Mouse (Mus musculus): ENCODE measurements at regions not wholly inside any gene's neighbourhood (a gene's known extent, or its start where the extent isn't known, plus 50 kb on each side); places are given as distances from the start of the nearest gene placed in this dataset.

- Histone ChIP-seq H3K27me3 (replicated peaks; ENCODE audit: control insufficient read depth, insufficient read depth, low read length) (no peaks in the 10 kb centered on the region), H3K27ac (replicated peaks; ENCODE audit: low read depth, low read length) (no peak overlapping the region), H3K9ac (ENCODE audit: low read depth, low read length) (no peak overlapping the region), H3K4me1 (ENCODE audit: control insufficient read depth, insufficient read depth, low read length) (no peaks in the 10 kb centered on the region), H3K9me3 (ENCODE audit: control insufficient read depth, low read length) (no peaks in the 10 kb centered on the region), H3K36me3 (ENCODE audit: control insufficient read depth, insufficient read depth, low read length) (no peaks in the 10 kb centered on the region), H3K4me2 (ENCODE audit: low read depth, low read length) (no peak overlapping the region), H3K4me3 (ENCODE audit: low read depth, low read length) (no peak overlapping the region)
- WGBS = 87% methylated on average over 3 of the region's 3 CpGs
- no peak for DNase-seq (ENCODE audit: low spot score)
- no peak for ATAC-seq (ENCODE audit: low read depth)
Observed at GRCm38 (mm10) chr12:95054887-95055286, 637.1 kb upstream of the Flrt2 start.

- Histone ChIP-seq H3K4me2 (ENCODE audit: low read depth, low read length) (no peak overlapping the region), H3K9me3 (ENCODE audit: control insufficient read depth, low read length) (no peaks in the 10 kb centered on the region), H3K27me3 (replicated peaks; ENCODE audit: control insufficient read depth, insufficient read depth, low read length) (no peaks in the 10 kb centered on the region), H3K27ac (replicated peaks; ENCODE audit: low read depth, low read length) (no peak overlapping the region), H3K4me1 (ENCODE audit: control insufficient read depth, insufficient read depth, low read length) (no peaks in the 10 kb centered on the region), H3K9ac (ENCODE audit: low read depth, low read length) (no peak overlapping the region), H3K36me3 (ENCODE audit: control insufficient read depth, insufficient read depth, low read length) (no peaks in the 10 kb centered on the region), H3K4me3 (ENCODE audit: low read depth, low read length) (no peak overlapping the region)
- 79% methylated on average over 7 of the region's 7 CpGs for WGBS
- ATAC-seq (ENCODE audit: low read depth) (no peak), DNase-seq (ENCODE audit: low spot score) (no peak)
Observed at GRCm38 (mm10) chr12:95056926-95057325, 635.1 kb upstream of the Flrt2 start.

DNA sequence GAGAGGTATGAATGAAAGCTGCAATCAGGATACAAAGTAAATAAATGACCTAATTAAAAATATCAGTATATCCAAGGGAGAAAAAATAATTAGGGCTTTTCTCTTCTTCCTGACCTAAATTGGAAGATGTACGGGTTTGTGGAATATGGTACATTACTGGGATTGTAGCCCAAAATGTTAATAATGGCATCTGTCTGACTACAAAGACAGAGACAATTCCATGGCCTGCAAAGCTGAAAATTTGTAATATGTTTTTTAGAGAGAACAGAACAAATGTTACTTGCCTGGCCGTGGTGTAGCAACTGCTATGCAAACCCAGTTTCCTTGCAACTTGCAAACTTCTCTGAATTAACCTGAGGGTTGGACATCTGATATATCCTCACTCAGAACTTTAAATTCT lies 632.6 kb upstream of the Flrt2 start:
- Histone ChIP-seq H3K27ac (replicated peaks; ENCODE audit: low read depth, low read length) (no peak overlapping the region), H3K36me3 (ENCODE audit: control insufficient read depth, insufficient read depth, low read length) (no peaks in the 10 kb centered on the region), H3K4me3 (ENCODE audit: low read depth, low read length) (no peak overlapping the region), H3K4me1 (ENCODE audit: control insufficient read depth, insufficient read depth, low read length) (no peaks in the 10 kb centered on the region), H3K9ac (ENCODE audit: low read depth, low read length) (no peak overlapping the region), H3K27me3 (replicated peaks; ENCODE audit: control insufficient read depth, insufficient read depth, low read length) (no peaks in the 10 kb centered on the region), H3K4me2 (ENCODE audit: low read depth, low read length) (no peak overlapping the region), H3K9me3 (ENCODE audit: control insufficient read depth, low read length) (no peaks in the 10 kb centered on the region)
- WGBS = 75% methylated on average over 2 of the region's 2 CpGs
- ATAC-seq (ENCODE audit: low read depth) (no peak), DNase-seq (ENCODE audit: low spot score) (no peak)

- Histone ChIP-seq H3K4me3 (ENCODE audit: low read depth, low read length) (no peak overlapping the region), H3K36me3 (ENCODE audit: control insufficient read depth, insufficient read depth, low read length) (no peaks in the 10 kb centered on the region), H3K27me3 (replicated peaks; ENCODE audit: control insufficient read depth, insufficient read depth, low read length) (no peaks in the 10 kb centered on the region), H3K9ac (ENCODE audit: low read depth, low read length) (no peak overlapping the region), H3K9me3 (ENCODE audit: control insufficient read depth, low read length) (no peaks in the 10 kb centered on the region), H3K27ac (replicated peaks; ENCODE audit: low read depth, low read length) (no peak overlapping the region), H3K4me1 (ENCODE audit: control insufficient read depth, insufficient read depth, low read length) (no peaks in the 10 kb centered on the region), H3K4me2 (ENCODE audit: low read depth, low read length) (no peak overlapping the region)
- DNase-seq (ENCODE audit: low spot score) (no peak), ATAC-seq (ENCODE audit: low read depth) (no peak)
- WGBS = 66% methylated on average over 2 of the region's 2 CpGs
Observed at GRCm38 (mm10) chr12:95072307-95072706, 619.7 kb upstream of the Flrt2 start.

DNA sequence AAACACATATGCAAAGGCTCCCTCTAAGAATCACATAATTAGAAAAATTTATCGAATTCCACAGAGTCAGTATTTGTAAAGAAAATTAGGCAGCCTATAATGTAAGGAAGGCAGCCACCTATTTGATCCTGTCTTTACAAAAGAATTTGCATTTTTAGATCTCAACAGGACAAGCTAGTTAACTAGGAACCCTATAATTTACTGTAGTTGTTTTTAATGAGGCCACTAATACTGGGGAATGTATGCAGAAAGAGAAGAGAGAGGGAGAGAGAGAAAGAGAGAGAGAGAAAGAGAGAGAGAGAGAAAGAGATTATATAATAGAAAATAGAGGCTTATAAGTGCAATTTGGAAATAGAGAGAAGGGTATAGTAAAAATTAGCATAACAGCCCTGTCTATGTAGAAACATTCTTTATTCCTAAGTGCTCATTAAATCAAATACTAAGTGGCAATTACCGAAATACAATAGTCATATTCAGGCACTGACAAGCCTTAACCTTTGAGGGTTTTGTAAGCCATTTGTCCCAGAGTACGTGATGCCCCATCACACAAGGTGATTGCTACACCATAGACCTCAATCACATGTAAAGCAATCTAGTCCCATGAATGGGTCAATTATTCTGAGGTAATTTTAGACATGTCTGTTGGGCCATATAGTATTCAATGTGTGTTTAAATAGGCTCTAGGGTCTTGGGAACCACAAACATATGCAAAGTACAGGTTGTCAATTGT lies 572.6 kb upstream of the Flrt2 start:
- no peak overlapping the region for H3K4me2 ChIP-seq (ENCODE audit: low read depth, low read length)
- no peak overlapping the region for H3K4me3 ChIP-seq (ENCODE audit: low read depth, low read length)
- no peaks in the 10 kb centered on the region for H3K27me3 ChIP-seq (replicated peaks; ENCODE audit: control insufficient read depth, insufficient read depth, low read length)
- H3K27ac ChIP-seq (replicated peaks; ENCODE audit: low read depth, low read length) = no peak overlapping the region
- no peaks in the 10 kb centered on the region for H3K4me1 ChIP-seq (ENCODE audit: control insufficient read depth, insufficient read depth, low read length)
- WGBS = 66% methylated on average over 3 of the region's 3 CpGs
- H3K36me3 ChIP-seq (ENCODE audit: control insufficient read depth, insufficient read depth, low read length) = no peaks in the 10 kb centered on the region
- H3K9me3 ChIP-seq (ENCODE audit: control insufficient read depth, low read length) = no peaks in the 10 kb centered on the region
- ATAC-seq (ENCODE audit: low read depth) = no peak
- no peak overlapping the region for H3K9ac ChIP-seq (ENCODE audit: low read depth, low read length)
- no peak for DNase-seq (ENCODE audit: low spot score)

DNA sequence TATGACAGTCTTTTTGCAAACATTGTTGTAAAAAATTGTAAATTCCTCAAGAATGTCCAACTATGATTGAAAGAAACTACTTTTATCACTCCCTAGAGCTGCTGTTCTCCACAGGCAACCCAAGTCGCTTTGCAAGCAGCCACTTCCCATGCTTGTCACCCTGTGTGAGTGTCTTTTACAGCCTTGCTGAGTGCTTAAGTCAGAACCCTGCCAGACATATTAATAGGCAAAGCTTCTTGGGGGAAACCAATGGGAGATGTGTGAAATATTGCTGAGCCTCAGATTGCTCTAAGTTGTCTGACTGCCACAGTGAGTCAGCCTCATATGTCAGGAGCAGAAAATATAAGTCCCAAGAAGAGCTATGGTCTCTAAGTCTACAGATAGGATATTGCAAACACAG lies 559.2 kb upstream of the Flrt2 start:
- Histone ChIP-seq H3K4me2 (ENCODE audit: low read depth, low read length) (no peak overlapping the region), H3K4me1 (ENCODE audit: control insufficient read depth, insufficient read depth, low read length) (no peaks in the 10 kb centered on the region), H3K9ac (ENCODE audit: low read depth, low read length) (no peak overlapping the region), H3K27ac (replicated peaks; ENCODE audit: low read depth, low read length) (no peak overlapping the region), H3K36me3 (ENCODE audit: control insufficient read depth, insufficient read depth, low read length) (no peaks in the 10 kb centered on the region), H3K27me3 (replicated peaks; ENCODE audit: control insufficient read depth, insufficient read depth, low read length) (no peaks in the 10 kb centered on the region), H3K9me3 (ENCODE audit: control insufficient read depth, low read length) (no peaks in the 10 kb centered on the region), H3K4me3 (ENCODE audit: low read depth, low read length) (no peak overlapping the region)
- WGBS = 74% methylated on average over 1 of the region's 1 CpGs
- ATAC-seq (ENCODE audit: low read depth) = no peak
- no peak for DNase-seq (ENCODE audit: low spot score)

GRCm38 (mm10) chr12:95133482-95133881 lies 558.5 kb upstream of the Flrt2 start:
- no peak overlapping the region for H3K4me3 ChIP-seq (ENCODE audit: low read depth, low read length)
- H3K27me3 ChIP-seq (replicated peaks; ENCODE audit: control insufficient read depth, insufficient read depth, low read length) = no peaks in the 10 kb centered on the region
- H3K9me3 ChIP-seq (ENCODE audit: control insufficient read depth, low read length) = no peaks in the 10 kb centered on the region
- no peaks in the 10 kb centered on the region for H3K36me3 ChIP-seq (ENCODE audit: control insufficient read depth, insufficient read depth, low read length)
- H3K9ac ChIP-seq (ENCODE audit: low read depth, low read length) = no peak overlapping the region
- no peak overlapping the region for H3K4me2 ChIP-seq (ENCODE audit: low read depth, low read length)
- DNase-seq (ENCODE audit: low spot score) = peak; percentile 48
- ATAC-seq (ENCODE audit: low read depth) = no peak; the same call in 1 of the 2 replicates
- no peak overlapping the region for H3K27ac ChIP-seq (replicated peaks; ENCODE audit: low read depth, low read length)
- H3K4me1 ChIP-seq (ENCODE audit: control insufficient read depth, insufficient read depth, low read length) = no peaks in the 10 kb centered on the region
- WGBS = 61% methylated on average over 4 of the region's 4 CpGs

DNA sequence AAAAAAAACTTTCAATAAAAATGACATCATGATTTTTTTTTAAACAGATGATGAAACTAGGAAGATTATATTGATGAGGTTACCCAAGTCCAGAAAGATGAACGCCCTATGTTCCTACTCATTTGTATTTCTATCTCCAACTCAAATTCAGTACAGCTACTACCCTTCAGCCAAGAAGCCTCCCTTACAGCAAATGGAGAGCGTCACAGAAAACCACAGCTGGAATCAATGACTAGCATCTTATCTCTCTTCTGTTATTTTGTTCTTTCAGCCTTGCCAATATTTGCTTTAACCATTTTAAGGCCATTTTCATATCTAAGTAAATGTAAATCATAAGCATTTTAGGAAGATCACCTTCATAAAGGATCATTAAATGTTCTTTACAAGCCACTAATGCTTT lies 553.9 kb upstream of the Flrt2 start:
- Histone ChIP-seq H3K27ac (replicated peaks; ENCODE audit: low read depth, low read length) (no peak overlapping the region), H3K4me1 (ENCODE audit: control insufficient read depth, insufficient read depth, low read length) (no peaks in the 10 kb centered on the region), H3K27me3 (replicated peaks; ENCODE audit: control insufficient read depth, insufficient read depth, low read length) (no peaks in the 10 kb centered on the region), H3K4me2 (ENCODE audit: low read depth, low read length) (no peak overlapping the region), H3K9me3 (ENCODE audit: control insufficient read depth, low read length) (no peaks in the 10 kb centered on the region), H3K9ac (ENCODE audit: low read depth, low read length) (no peak overlapping the region), H3K4me3 (ENCODE audit: low read depth, low read length) (no peak overlapping the region), H3K36me3 (ENCODE audit: control insufficient read depth, insufficient read depth, low read length) (no peaks in the 10 kb centered on the region)
- no peak for ATAC-seq (ENCODE audit: low read depth)
- 73% methylated on average over 2 of the region's 2 CpGs for WGBS
- peak; percentile 19 for DNase-seq (ENCODE audit: low spot score)

DNA sequence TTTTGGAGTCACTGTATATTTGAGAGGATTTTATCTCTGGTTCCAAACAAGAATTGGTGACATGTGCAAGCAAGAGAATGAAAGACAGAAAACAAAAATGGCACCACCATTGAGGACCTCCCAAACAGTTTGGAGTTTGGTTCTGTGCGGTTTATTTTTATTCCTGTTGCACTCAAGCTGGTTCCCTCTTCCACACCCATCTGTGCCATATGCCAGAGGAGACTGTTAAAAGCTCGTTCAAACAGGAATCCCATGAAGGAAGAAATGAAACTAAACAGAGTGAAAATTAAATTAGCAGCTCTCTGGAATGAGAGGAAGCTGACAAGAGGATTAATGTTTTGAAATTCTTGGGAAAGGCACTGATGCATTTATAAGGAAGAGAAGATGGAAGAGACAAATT lies 521.0 kb upstream of the Flrt2 start:
- Histone ChIP-seq H3K27me3 (replicated peaks; ENCODE audit: control insufficient read depth, insufficient read depth, low read length) (no peaks in the 10 kb centered on the region), H3K4me2 (ENCODE audit: low read depth, low read length) (no peak overlapping the region), H3K27ac (replicated peaks; ENCODE audit: low read depth, low read length) (no peak overlapping the region), H3K9ac (ENCODE audit: low read depth, low read length) (no peak overlapping the region), H3K9me3 (ENCODE audit: control insufficient read depth, low read length) (no peaks in the 10 kb centered on the region), H3K36me3 (ENCODE audit: control insufficient read depth, insufficient read depth, low read length) (no peaks in the 10 kb centered on the region), H3K4me1 (ENCODE audit: control insufficient read depth, insufficient read depth, low read length) (no peaks in the 10 kb centered on the region), H3K4me3 (ENCODE audit: low read depth, low read length) (no peak overlapping the region)
- ATAC-seq (ENCODE audit: low read depth) (no peak), DNase-seq (ENCODE audit: low spot score) (no peak)
- WGBS = 43% methylated on average over 2 of the region's 2 CpGs

Data from embryonic facial prominence, embryonic 14.5 days (tissue).